Mouse (Mus musculus): ENCODE results near the gene Actr10. TPM values are rescaled to one million over a fixed set of nuclear protein-coding genes. Genes with fewer than 3 reads are reported as not detected.

Gene Actr10
- total and polyA plus RNA-seq, 2 experiments from 2014 or later: 112 to 196 TPM

DNA sequence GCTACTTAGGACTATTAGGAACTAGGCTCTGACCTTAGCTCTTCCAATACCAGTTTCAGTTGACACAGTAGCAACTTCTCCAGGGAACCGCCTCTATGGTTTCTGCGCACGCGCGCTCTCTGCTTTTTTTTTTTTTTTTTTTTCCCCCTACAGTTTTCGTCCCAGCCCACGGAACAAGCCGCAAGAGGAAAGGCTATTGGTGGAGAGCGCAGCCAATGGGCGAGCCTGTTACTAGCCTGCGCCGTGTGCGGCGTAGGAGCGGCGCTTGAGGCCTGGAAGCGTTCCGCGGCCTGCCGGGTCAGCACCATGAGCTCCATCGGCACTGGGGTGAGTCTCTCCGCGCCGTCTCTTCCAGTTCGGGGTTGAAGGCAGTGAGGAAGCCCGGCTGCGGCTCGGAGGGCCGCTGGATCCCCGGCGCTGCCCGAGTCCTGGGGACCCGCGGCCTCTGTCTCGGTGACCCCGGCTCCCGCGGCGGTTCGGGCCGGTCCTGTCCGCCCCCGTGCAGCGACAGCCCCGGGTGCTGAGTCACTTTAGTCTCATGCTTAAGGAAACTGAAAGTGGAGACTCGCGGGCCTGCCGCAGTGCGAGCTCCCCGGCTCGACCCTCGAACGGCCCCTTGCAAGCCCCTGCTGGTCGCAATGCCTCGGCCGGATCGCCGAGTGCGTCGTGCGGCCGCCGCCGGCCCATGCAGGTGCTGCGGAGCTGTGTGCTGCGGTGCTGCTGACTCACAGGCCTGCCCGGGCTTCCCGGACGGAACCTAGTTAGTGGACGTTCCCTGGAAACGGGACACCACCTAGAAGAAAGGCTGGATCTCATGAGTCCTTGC is 37.0 kb downstream of the Actr10 start, which contains the start of gene Psma3:
Gene Psma3 (plus strand): TSS at position 181 of the 826 bp plus-strand sequence.
- Histone ChIP-seq H3K4me1 (ENCODE audit: insufficient read depth) (peaks cover 6% of the 10 kb centered on the region; the same call in 1 of the 2 replicates), H3K9me3 (ENCODE audit: low read length) (no peaks in the 10 kb centered on the region), H3K4me2 (ENCODE audit: low read depth) (peak within 1 kb of the TSS; percentile 69), H3K27me3 (ENCODE audit: insufficient read depth, low read length) (no peaks in the 10 kb centered on the region), H3K36me3 (ENCODE audit: insufficient read depth) (peaks cover 10% of the 10 kb centered on the region), H3K27ac (ENCODE audit: low read depth, low read length) (peak within 1 kb of the TSS; percentile 97), H3K9ac (peak within 1 kb of the TSS; percentile 99), H3K4me3 (ENCODE audit: low read depth, low read length) (peak within 1 kb of the TSS; percentile 99)
- DNase-seq: peak; percentile 97
- under 1% methylated on average over 71 of the region's 71 CpGs for WGBS
- ATAC-seq: peak; percentile 99
- TF ChIP-seq CTCF (IDR thresholded peaks at IDR 0.05; ENCODE audit: low read depth): peak; percentile 37

DNA sequence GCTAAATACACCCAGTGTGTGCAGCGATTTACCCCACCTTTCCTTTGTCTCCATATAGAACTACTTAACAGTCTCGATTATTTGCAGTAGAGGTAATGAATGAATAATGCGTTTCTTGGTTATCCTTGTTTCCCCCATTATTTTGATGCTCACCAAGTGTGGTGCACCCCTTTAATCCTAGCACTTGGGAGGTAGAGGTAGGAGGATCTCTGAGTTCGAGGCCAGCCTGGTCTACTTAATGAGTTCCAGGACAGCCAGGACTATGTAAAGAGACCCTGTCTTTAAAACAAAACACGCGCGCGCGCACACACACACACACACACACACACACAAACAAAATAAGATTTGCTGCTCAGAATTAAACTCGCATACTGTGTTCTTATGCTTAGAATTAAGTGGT is 37.7 kb downstream of the Actr10 start:
- DNase-seq: peak; percentile 19
- peaks cover 13% of the 10 kb centered on the region for H3K36me3 ChIP-seq (ENCODE audit: insufficient read depth)
- peak overlapping the region; percentile 99 for H3K9ac ChIP-seq
- no peak for ATAC-seq
- H3K9me3 ChIP-seq (ENCODE audit: low read length): no peaks in the 10 kb centered on the region
- peaks cover 6% of the 10 kb centered on the region; the same call in 1 of the 2 replicates for H3K4me1 ChIP-seq (ENCODE audit: insufficient read depth)
- H3K27ac ChIP-seq (ENCODE audit: low read depth, low read length): peak overlapping the region; percentile 97
- peak overlapping the region; percentile 69 for H3K4me2 ChIP-seq (ENCODE audit: low read depth)
- peak overlapping the region; percentile 99 for H3K4me3 ChIP-seq (ENCODE audit: low read depth, low read length)
- TF ChIP-seq CTCF (IDR thresholded peaks at IDR 0.05; ENCODE audit: low read depth): no peak
- H3K27me3 ChIP-seq (ENCODE audit: insufficient read depth, low read length): no peaks in the 10 kb centered on the region
- 24% methylated on average over 10 of the region's 10 CpGs for WGBS

DNA sequence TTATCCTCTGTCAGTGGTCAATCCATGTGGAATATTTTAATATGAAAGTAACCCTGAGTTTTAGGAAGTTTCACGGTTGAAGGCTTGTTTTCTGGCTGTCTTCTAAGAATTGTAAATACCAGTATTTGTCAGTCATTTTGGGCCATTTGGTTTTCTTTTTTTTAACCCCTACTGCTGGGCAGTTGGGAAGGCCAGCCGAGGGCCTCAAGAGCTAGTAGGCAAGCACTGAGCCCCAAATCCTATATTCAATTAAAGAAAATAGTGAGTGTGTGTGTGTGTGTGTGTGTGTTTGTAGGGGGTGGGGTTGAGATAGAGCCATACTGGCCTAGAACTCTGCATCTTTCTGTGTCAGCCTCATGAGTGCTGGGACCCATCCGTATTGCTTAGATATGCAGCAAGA is 38.2 kb downstream of the Actr10 start:
- Histone ChIP-seq H3K27me3 (ENCODE audit: insufficient read depth, low read length) (no peaks in the 10 kb centered on the region), H3K36me3 (ENCODE audit: insufficient read depth) (peaks cover 17% of the 10 kb centered on the region), H3K27ac (ENCODE audit: low read depth, low read length) (no peak overlapping the region), H3K9ac (no peak overlapping the region; the same call in 1 of the 2 replicates), H3K9me3 (ENCODE audit: low read length) (no peaks in the 10 kb centered on the region), H3K4me1 (ENCODE audit: insufficient read depth) (peaks cover 6% of the 10 kb centered on the region; the same call in 1 of the 2 replicates), H3K4me2 (ENCODE audit: low read depth) (peak overlapping the region; percentile 69), H3K4me3 (ENCODE audit: low read depth, low read length) (peak overlapping the region; percentile 99)
- TF ChIP-seq CTCF (IDR thresholded peaks at IDR 0.05; ENCODE audit: low read depth): no peak
- no peak for ATAC-seq
- no peak for DNase-seq
- 73% methylated on average over 3 of the region's 3 CpGs for WGBS

DNA sequence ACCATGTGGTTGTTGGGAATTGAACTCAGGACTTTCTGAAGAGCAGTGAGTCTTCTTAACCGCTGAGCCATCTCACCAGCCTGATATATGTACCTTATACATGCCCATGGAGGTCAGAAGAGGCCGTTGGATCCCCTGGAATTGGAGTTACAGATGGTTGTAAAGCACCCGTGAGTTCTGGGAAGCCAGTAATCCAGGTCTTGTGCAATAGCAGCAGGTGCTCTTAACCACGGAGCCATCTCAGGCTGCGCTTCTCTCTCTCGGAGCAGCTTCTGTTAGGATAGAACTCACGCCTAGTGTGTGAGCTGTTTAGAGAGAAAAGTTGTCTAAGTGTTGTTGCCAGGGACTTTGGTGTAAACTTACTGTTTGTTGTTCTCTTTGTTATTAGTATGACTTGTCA is 40.7 kb downstream of the Actr10 start:
- TF ChIP-seq CTCF (IDR thresholded peaks at IDR 0.05; ENCODE audit: low read depth): no peak
- H3K36me3 ChIP-seq (ENCODE audit: insufficient read depth): peaks cover 27% of the 10 kb centered on the region
- no peak overlapping the region for H3K4me3 ChIP-seq (ENCODE audit: low read depth, low read length)
- ATAC-seq: no peak
- H3K9me3 ChIP-seq (ENCODE audit: low read length): no peaks in the 10 kb centered on the region
- no peak for DNase-seq
- H3K27ac ChIP-seq (ENCODE audit: low read depth, low read length): no peak overlapping the region
- H3K4me2 ChIP-seq (ENCODE audit: low read depth): no peak overlapping the region
- H3K27me3 ChIP-seq (ENCODE audit: insufficient read depth, low read length): no peaks in the 10 kb centered on the region
- peaks cover 6% of the 10 kb centered on the region; the same call in 1 of the 2 replicates for H3K4me1 ChIP-seq (ENCODE audit: insufficient read depth)
- WGBS: 89% methylated on average over 7 of the region's 7 CpGs
- H3K9ac ChIP-seq: no peak overlapping the region

DNA sequence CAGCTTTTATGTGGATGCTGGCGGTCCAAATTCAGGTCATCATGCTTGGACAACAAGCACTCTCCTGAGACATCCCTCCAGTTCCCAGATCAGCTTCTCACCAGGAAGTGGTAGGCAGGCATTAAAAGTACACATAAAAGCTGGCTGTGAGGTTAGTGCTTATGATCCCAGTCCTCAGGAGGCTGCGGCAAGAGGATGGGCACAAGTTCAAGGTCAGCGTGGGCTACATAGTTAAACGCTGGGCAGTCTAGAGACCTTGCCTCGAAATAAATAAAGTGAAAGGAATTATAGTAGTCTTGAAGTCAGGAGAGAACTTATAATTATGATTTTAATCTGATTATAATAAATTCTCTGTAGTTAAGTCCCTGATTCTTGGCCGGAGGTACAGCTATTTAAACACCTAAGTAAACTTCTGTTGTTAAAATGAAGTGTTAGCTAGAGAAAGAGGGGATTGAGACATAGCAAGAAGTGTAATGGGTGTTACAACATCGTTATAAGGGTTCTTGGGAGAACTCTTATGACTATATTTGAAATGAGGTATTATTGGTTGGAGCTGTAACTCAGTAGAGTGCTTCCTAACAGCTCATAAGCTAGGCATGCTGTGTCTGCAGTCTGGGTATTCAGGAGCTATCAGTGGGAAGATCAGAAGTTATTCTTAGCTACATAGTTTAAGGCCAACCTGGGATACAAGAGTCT is 47.3 kb downstream of the Actr10 start:
- no peak overlapping the region for H3K27ac ChIP-seq (ENCODE audit: low read depth, low read length)
- ATAC-seq (no peak), DNase-seq (no peak)
- no peaks in the 10 kb centered on the region for H3K27me3 ChIP-seq (ENCODE audit: insufficient read depth, low read length)
- no peaks in the 10 kb centered on the region for H3K4me1 ChIP-seq (ENCODE audit: insufficient read depth)
- H3K36me3 ChIP-seq (ENCODE audit: insufficient read depth): peaks cover 63% of the 10 kb centered on the region
- no peak overlapping the region for H3K4me2 ChIP-seq (ENCODE audit: low read depth)
- no peak overlapping the region for H3K9ac ChIP-seq
- H3K9me3 ChIP-seq (ENCODE audit: low read length): no peaks in the 10 kb centered on the region
- WGBS: 96% methylated on average over 7 of the region's 7 CpGs
- no peak overlapping the region for H3K4me3 ChIP-seq (ENCODE audit: low read depth, low read length)
- no peak for TF ChIP-seq CTCF (IDR thresholded peaks at IDR 0.05; ENCODE audit: low read depth)

DNA sequence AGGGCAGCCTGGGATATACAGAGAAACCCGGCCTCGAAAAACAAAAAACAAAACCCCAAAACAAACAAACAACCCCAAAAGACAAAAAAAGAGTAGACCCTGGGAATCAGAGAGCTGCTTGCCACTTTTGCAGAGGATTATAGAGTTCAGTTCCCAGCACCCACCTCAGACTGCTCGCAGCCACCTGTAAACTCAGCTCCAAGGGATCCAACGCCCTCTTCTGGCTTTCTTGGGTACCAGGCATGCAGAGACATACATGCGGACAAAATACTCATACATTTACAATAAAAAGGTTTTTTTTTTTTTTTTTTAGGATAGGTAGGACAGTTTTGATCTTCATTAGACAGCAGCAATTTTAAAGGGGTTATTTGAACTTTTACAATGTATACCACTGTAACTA is 59.6 kb downstream of the Actr10 start:
- no peak for TF ChIP-seq CTCF (IDR thresholded peaks at IDR 0.05; ENCODE audit: low read depth)
- Histone ChIP-seq H3K4me2 (ENCODE audit: low read depth) (no peak overlapping the region), H3K36me3 (ENCODE audit: insufficient read depth) (peaks cover 36% of the 10 kb centered on the region), H3K27ac (ENCODE audit: low read depth, low read length) (no peak overlapping the region), H3K4me3 (ENCODE audit: low read depth, low read length) (no peak overlapping the region), H3K27me3 (ENCODE audit: insufficient read depth, low read length) (no peaks in the 10 kb centered on the region), H3K9ac (no peak overlapping the region), H3K9me3 (ENCODE audit: low read length) (no peaks in the 10 kb centered on the region), H3K4me1 (ENCODE audit: insufficient read depth) (no peaks in the 10 kb centered on the region)
- 89% methylated on average over 5 of the region's 5 CpGs for WGBS
- ATAC-seq (no peak), DNase-seq (no peak)

All from forebrain, postnatal 0 days (tissue).